Mouse (Mus musculus): ENCODE data around the gene Stip1. TPM values are rescaled to one million over a fixed set of nuclear protein-coding genes. Genes with fewer than 3 reads are reported as not detected.
"Not testable (repeated sequence)": the region's sequence is repeated elsewhere in the genome, so short reads cannot be mapped to it uniquely, and the experiment has no call there.

Gene Stip1
- total and polyA plus RNA-seq, 2 experiments from 2014 or later, result 94.6 to 98.3 TPM

DNA sequence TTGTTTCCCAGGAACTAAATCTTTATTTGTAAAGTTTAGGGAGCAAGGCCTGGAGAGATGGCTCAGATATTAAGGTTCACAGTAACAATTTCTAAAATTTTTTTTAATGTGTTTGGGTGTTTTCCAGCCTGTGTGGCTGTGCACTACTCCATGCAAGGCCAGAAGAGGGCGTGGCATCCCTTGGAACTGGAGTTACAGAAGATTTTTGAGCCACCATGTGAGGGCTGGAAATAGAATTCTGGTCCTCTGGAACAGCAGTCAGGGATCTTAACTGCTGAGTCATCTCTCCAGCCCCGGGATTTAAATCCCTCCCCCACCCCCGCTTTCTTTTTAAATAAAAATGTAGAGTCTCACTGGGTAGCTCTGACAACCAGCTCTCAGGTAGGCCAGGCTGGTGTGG is 15.4 kb upstream of the Stip1 start:
- no peaks in the 10 kb centered on the region for H3K36me3 ChIP-seq (replicated peaks; ENCODE audit: control insufficient read depth, insufficient read depth, low read length)
- H3K9me3 ChIP-seq (replicated peaks; ENCODE audit: control insufficient read depth, low read length), result peaks cover 7% of the 10 kb centered on the region; the same call in 1 of the 2 replicates
- DNase-seq (ENCODE audit: low spot score) (peak; percentile 63), ATAC-seq (ENCODE audit: insufficient read depth, low read depth) (no peak)
- no peak overlapping the region for H3K4me3 ChIP-seq (ENCODE audit: low read depth, low read length)
- peak overlapping the region; percentile 67 for H3K27ac ChIP-seq (ENCODE audit: low read depth)
- H3K4me1 ChIP-seq (ENCODE audit: control insufficient read depth, insufficient read depth), result peaks cover 16% of the 10 kb centered on the region
- no peak overlapping the region for H3K4me2 ChIP-seq (ENCODE audit: low read depth, low read length)
- TF ChIP-seq EP300 (IDR thresholded peaks at IDR 0.05; ENCODE audit: low read depth), result no peak
- peak; percentile 16; the same call in 1 of the 2 replicates for TF ChIP-seq CTCF (IDR thresholded peaks at IDR 0.05; ENCODE audit: low read depth)
- H3K27me3 ChIP-seq (ENCODE audit: control insufficient read depth, insufficient read depth, low read length), result no peaks in the 10 kb centered on the region
- H3K9ac ChIP-seq (replicated peaks; ENCODE audit: low read depth, low read length), result 0 out of 2 replicates have a peak overlapping the region, but pooled peaks have one; percentile 4
- 36% methylated on average over 3 of the region's 3 CpGs for WGBS

DNA sequence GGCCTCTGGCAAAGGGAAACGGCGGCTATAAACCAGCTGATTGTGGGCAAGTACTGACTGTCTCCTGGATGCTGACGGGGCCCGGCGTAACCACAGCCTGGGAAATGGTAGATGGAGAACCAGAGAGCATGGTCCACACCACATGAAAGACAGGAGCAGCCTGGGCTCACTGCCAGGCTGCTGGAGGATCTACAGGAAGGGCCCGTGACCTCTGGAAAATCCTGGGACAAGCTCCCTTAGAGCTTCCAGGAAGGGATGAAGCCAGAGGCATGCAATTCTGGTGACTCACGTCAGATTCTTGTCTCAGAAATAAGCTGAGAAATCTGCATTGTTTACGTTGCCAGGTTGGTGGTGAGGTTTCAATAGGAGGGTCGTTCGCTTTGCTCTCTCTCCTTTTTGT is 15.0 kb upstream of the Stip1 start:
- H3K9ac ChIP-seq (replicated peaks; ENCODE audit: low read depth, low read length), result 0 out of 2 replicates have a peak overlapping the region, but pooled peaks have one; percentile 4
- no peaks in the 10 kb centered on the region for H3K36me3 ChIP-seq (replicated peaks; ENCODE audit: control insufficient read depth, insufficient read depth, low read length)
- TF ChIP-seq CTCF (IDR thresholded peaks at IDR 0.05; ENCODE audit: low read depth) (no peak), EP300 (IDR thresholded peaks at IDR 0.05; ENCODE audit: low read depth) (no peak)
- DNase-seq (ENCODE audit: low spot score), result peak; percentile 64
- no peak for ATAC-seq (ENCODE audit: insufficient read depth, low read depth)
- WGBS, result 32% methylated on average over 10 of the region's 10 CpGs
- peaks cover 16% of the 10 kb centered on the region for H3K4me1 ChIP-seq (ENCODE audit: control insufficient read depth, insufficient read depth)
- peaks cover 7% of the 10 kb centered on the region; the same call in 1 of the 2 replicates for H3K9me3 ChIP-seq (replicated peaks; ENCODE audit: control insufficient read depth, low read length)
- no peak overlapping the region for H3K4me3 ChIP-seq (ENCODE audit: low read depth, low read length)
- H3K27me3 ChIP-seq (ENCODE audit: control insufficient read depth, insufficient read depth, low read length), result no peaks in the 10 kb centered on the region
- H3K4me2 ChIP-seq (ENCODE audit: low read depth, low read length), result no peak overlapping the region
- H3K27ac ChIP-seq (ENCODE audit: low read depth), result peak overlapping the region; percentile 67

DNA sequence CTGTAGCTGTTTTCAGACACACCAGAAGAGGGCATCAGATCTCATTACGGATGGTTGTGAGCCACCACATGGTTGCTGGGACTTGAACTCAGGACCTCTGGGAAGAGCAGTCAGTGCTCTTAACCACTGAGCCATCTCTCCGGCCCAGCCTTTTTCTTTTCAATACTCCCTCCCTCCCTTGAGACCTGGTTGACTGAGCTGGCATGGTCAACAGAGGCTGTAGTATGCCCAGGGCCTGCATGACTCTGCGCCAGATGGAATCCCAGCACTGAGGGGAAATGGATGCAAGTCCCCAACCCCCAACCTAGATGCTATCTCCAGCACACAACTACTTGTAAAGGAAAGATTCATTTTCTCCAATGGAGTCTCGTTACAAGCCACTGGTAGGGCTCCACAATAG is 13.6 kb upstream of the Stip1 start:
- not testable (repeated sequence) for H3K36me3 ChIP-seq (replicated peaks; ENCODE audit: control insufficient read depth, insufficient read depth, low read length); H3K4me3 ChIP-seq (ENCODE audit: low read depth, low read length); H3K27me3 ChIP-seq (ENCODE audit: control insufficient read depth, insufficient read depth, low read length); H3K27ac ChIP-seq (ENCODE audit: low read depth); H3K9ac ChIP-seq (replicated peaks; ENCODE audit: low read depth, low read length); H3K4me2 ChIP-seq (ENCODE audit: low read depth, low read length); ATAC-seq (ENCODE audit: insufficient read depth, low read depth); DNase-seq (ENCODE audit: low spot score); H3K9me3 ChIP-seq (replicated peaks; ENCODE audit: control insufficient read depth, low read length)
- 86% methylated on average over 4 of the region's 4 CpGs for WGBS
- H3K4me1 ChIP-seq (ENCODE audit: control insufficient read depth, insufficient read depth), result peaks cover 16% of the 10 kb centered on the region

DNA sequence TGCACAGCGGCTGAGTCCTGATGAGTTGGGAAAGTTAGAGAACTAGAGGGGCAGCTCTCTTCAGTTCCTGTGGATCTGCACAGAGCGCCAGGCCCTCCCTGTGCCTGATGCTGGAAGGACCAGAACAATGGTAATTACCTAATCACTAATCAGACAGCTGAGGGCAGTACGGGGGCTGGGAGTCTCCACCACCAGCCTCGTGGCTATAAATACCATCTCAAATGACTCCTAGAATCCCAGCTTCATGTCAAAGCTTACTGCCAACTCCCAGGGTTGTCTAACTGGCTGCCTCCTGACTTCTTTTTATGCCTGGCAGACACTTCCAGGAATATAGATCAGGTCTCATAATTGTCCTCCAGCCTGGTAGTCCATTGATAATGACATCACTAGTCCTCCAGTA is 4.9 kb upstream of the Stip1 start:
- H3K9me3 ChIP-seq (replicated peaks; ENCODE audit: control insufficient read depth, low read length), result no peaks in the 10 kb centered on the region
- no peaks in the 10 kb centered on the region for H3K36me3 ChIP-seq (replicated peaks; ENCODE audit: control insufficient read depth, insufficient read depth, low read length)
- H3K4me2 ChIP-seq (ENCODE audit: low read depth, low read length), result no peak overlapping the region
- no peak for ATAC-seq (ENCODE audit: insufficient read depth, low read depth)
- no peak overlapping the region for H3K9ac ChIP-seq (replicated peaks; ENCODE audit: low read depth, low read length)
- 0 out of 2 replicates have a peak, but pooled peaks cover 4% of the 10 kb centered on the region for H3K4me1 ChIP-seq (ENCODE audit: control insufficient read depth, insufficient read depth)
- peak overlapping the region; percentile 76 for H3K27ac ChIP-seq (ENCODE audit: low read depth)
- peak; percentile 71 for DNase-seq (ENCODE audit: low spot score)
- H3K4me3 ChIP-seq (ENCODE audit: low read depth, low read length), result no peak overlapping the region
- WGBS, result 18% methylated on average over 4 of the region's 4 CpGs
- no peaks in the 10 kb centered on the region for H3K27me3 ChIP-seq (ENCODE audit: control insufficient read depth, insufficient read depth, low read length)
- TF ChIP-seq CTCF (IDR thresholded peaks at IDR 0.05; ENCODE audit: low read depth), result no peak
- no peak for TF ChIP-seq EP300 (IDR thresholded peaks at IDR 0.05; ENCODE audit: low read depth)

DNA sequence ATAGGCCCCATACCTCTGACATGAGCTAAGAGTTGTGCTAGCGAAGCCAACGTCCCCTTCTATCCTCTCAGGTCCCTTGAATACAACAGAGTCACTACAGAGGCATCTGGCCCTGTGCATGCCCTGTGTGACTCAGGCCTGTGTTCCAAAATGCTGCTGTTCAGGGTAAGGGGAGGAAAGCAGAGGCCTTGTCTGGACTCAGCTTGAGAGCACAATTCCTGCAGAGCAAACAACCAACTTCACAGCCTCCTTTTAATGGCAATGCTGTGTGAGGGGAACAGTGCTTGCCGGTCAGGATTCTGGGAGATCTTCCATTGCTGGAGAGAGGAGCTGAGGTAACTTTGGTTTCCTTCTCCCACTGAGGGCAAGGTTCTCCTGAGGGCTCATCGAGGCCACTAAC is 4.5 kb upstream of the Stip1 start:
- Histone ChIP-seq H3K4me3 (ENCODE audit: low read depth, low read length) (no peak overlapping the region), H3K4me2 (ENCODE audit: low read depth, low read length) (no peak overlapping the region), H3K27ac (ENCODE audit: low read depth) (peak overlapping the region; percentile 76), H3K36me3 (replicated peaks; ENCODE audit: control insufficient read depth, insufficient read depth, low read length) (no peaks in the 10 kb centered on the region), H3K9me3 (replicated peaks; ENCODE audit: control insufficient read depth, low read length) (no peaks in the 10 kb centered on the region), H3K4me1 (ENCODE audit: control insufficient read depth, insufficient read depth) (0 out of 2 replicates have a peak, but pooled peaks cover 4% of the 10 kb centered on the region), H3K27me3 (ENCODE audit: control insufficient read depth, insufficient read depth, low read length) (no peaks in the 10 kb centered on the region), H3K9ac (replicated peaks; ENCODE audit: low read depth, low read length) (no peak overlapping the region)
- TF ChIP-seq EP300 (IDR thresholded peaks at IDR 0.05; ENCODE audit: low read depth), result no peak
- TF ChIP-seq CTCF (IDR thresholded peaks at IDR 0.05; ENCODE audit: low read depth), result no peak
- ATAC-seq (ENCODE audit: insufficient read depth, low read depth) (no peak), DNase-seq (ENCODE audit: low spot score) (no peak)
- 30% methylated on average over 4 of the region's 4 CpGs for WGBS

DNA sequence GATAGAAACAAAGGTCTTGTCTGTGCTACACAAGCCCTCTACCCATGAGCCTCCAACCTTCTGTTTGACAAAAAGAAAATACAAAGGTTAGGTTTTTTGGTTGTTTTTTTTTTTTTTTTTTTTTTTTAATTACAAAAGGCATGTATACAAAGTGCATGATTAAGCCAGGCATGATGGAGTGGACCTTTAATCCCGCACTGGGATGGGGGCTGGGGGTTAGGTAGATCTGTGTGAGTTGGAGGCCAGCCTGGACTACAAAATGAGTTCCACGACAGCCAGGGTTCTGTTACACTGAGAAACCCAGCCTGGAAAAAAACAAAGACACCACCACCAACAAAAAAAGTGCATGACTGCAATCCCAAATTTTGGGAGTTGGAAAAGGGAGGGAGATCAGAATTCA is 1.4 kb upstream of the Stip1 start:
- peak overlapping the region; percentile 78 for H3K4me2 ChIP-seq (ENCODE audit: low read depth, low read length)
- no peak overlapping the region for H3K27ac ChIP-seq (ENCODE audit: low read depth)
- H3K9me3 ChIP-seq (replicated peaks; ENCODE audit: control insufficient read depth, low read length), result no peaks in the 10 kb centered on the region
- H3K4me1 ChIP-seq (ENCODE audit: control insufficient read depth, insufficient read depth), result peaks cover 20% of the 10 kb centered on the region
- 0 out of 2 replicates have a peak overlapping the region, but pooled peaks have one; percentile 65 for H3K9ac ChIP-seq (replicated peaks; ENCODE audit: low read depth, low read length)
- 92% methylated on average over 2 of the region's 2 CpGs for WGBS
- ATAC-seq (ENCODE audit: insufficient read depth, low read depth), result no peak
- no peak for DNase-seq (ENCODE audit: low spot score)
- H3K27me3 ChIP-seq (ENCODE audit: control insufficient read depth, insufficient read depth, low read length), result no peaks in the 10 kb centered on the region
- H3K36me3 ChIP-seq (replicated peaks; ENCODE audit: control insufficient read depth, insufficient read depth, low read length), result no peaks in the 10 kb centered on the region
- no peak for TF ChIP-seq EP300 (IDR thresholded peaks at IDR 0.05; ENCODE audit: low read depth)
- TF ChIP-seq CTCF (IDR thresholded peaks at IDR 0.05; ENCODE audit: low read depth), result no peak
- no peak overlapping the region for H3K4me3 ChIP-seq (ENCODE audit: low read depth, low read length)
